Mouse (Mus musculus) hindbrain, embryonic 14.5 days (tissue): ENCODE data around the gene Gpd1l. TPM values are rescaled to one million over a fixed set of nuclear protein-coding genes. Genes with fewer than 3 reads are reported as not detected.

ENCODE experiments used
- ATAC-seq: fragments of 200-750 bp; cut with Nextera tagmentation; 2 replicates; pipeline ENCODE4 v1.8.0; 2017; ENCODE audit warnings: moderate number of reproducible peaks, mild to moderate bottlenecking, moderate TSS enrichment, moderate library complexity; ENCODE audit not compliant: low FRiP score
- DNase-seq: peaks from one replicate; pipeline ENCODE4 v3.0.0-alpha.2; 2015; ENCODE audit warnings: low spot score
- H3K27ac ChIP-seq: fragments of 300-500 bp; sonication (generic); 2 replicates; pipeline ENCODE4 v1.5.1; 2014; ENCODE audit warnings: mild to moderate bottlenecking, moderate library complexity
- H3K27me3 ChIP-seq: fragments of 300-500 bp; sonication (generic); 2 replicates; pipeline ENCODE4 v1.6.1; 2014; ENCODE audit warnings: mild to moderate bottlenecking, low read length, mixed read lengths; ENCODE audit not compliant: control insufficient read depth, insufficient read depth
- H3K36me3 ChIP-seq: fragments of 300-500 bp; sonication (generic); replicated peaks from 2 replicates; pipeline ENCODE4 v1.6.1; 2014; ENCODE audit not compliant: control insufficient read depth, insufficient read depth
- H3K4me1 ChIP-seq: fragments of 300-500 bp; sonication (generic); replicated peaks from 2 replicates; pipeline ENCODE4 v1.6.1; 2014; ENCODE audit warnings: antibody characterized with exemption, low read length, mixed read lengths; ENCODE audit not compliant: control insufficient read depth, insufficient read depth
- H3K4me2 ChIP-seq: fragments of 300-500 bp; sonication (generic); replicated peaks from 2 replicates; pipeline ENCODE4 v1.6.1; 2014; ENCODE audit warnings: mild to moderate bottlenecking, moderate library complexity
- H3K4me3 ChIP-seq: fragments of 300-500 bp; sonication (generic); replicated peaks from 2 replicates; pipeline ENCODE4 v1.5.1; 2014; ENCODE audit warnings: mild to moderate bottlenecking, low read length
- H3K9ac ChIP-seq: fragments of 300-500 bp; sonication (generic); 2 replicates; pipeline ENCODE4 v1.6.1; 2014
- H3K9me3 ChIP-seq: fragments of 300-500 bp; sonication (generic); 2 replicates; pipeline ENCODE4 v1.6.1; 2016; ENCODE audit warnings: low read length; ENCODE audit not compliant: control insufficient read depth
- WGBS: fragments of 180-500 bp; shearing (Covaris S2); extraction: QIAGEN DNeasy Blood & Tissue Kit; methylation state at CpG from one replicate; pipeline ENCODE4 v1.1.7; 2014; 5-methylcytosine and 5-hydroxymethylcytosine counted together
- polyA plus RNA-seq: library from polyadenylated mRNA; unstranded; fragments of >200 nt; fragmentation: Nextera tagmentation; extraction: Ambion mirVana; gene quantifications from 2 replicates; pipeline ENCODE4 v1.2.1, GENCODE M21; 2014

The Gpd1l gene
- polyA plus RNA-seq, 1 experiment from 2014 or later = 21.0 TPM

DNA sequence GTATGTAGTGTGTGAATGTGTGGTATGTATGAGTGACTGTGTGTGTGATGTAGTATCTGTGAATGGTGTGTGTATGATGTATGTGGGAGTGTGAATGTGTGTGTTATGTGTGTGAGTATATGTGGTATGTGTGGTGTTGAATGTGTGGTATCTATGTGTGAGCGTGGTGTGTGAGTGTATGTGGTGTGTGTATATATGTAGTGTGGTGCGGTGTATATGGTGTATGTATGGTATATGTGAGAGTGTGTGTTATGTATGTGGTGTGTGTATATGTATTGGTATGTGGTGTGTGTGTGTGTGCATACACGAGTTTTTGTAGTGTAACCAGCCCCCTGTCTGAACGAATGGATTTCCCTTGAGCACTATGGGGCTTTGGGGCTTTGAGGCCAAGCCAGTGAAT is 48.2 kb downstream of the Gpd1l start:
- no peak overlapping the region for H3K4me3 ChIP-seq
- H3K4me1 ChIP-seq = no peaks in the 10 kb centered on the region
- H3K9ac ChIP-seq = no peak overlapping the region
- H3K27ac ChIP-seq = no peak overlapping the region
- 79% methylated on average over 4 of the region's 4 CpGs for WGBS
- no peaks in the 10 kb centered on the region for H3K9me3 ChIP-seq
- ATAC-seq = no peak
- no peak overlapping the region for H3K4me2 ChIP-seq
- DNase-seq = no peak
- H3K27me3 ChIP-seq = no peaks in the 10 kb centered on the region
- no peaks in the 10 kb centered on the region for H3K36me3 ChIP-seq

- WGBS = 82% methylated on average over 2 of the region's 2 CpGs
- no peaks in the 10 kb centered on the region for H3K4me1 ChIP-seq
- no peak for ATAC-seq
- H3K4me2 ChIP-seq = no peak overlapping the region
- H3K27ac ChIP-seq = no peak overlapping the region
- H3K9ac ChIP-seq = no peak overlapping the region
- no peak overlapping the region for H3K4me3 ChIP-seq
- H3K27me3 ChIP-seq = no peaks in the 10 kb centered on the region
- no peak for DNase-seq
- no peaks in the 10 kb centered on the region for H3K36me3 ChIP-seq
- H3K9me3 ChIP-seq = no peaks in the 10 kb centered on the region
Measured at GRCm38 (mm10) chr9:114881977-114882376, 51.8 kb downstream of the Gpd1l start.

- Histone ChIP-seq H3K9me3 (no peaks in the 10 kb centered on the region), H3K4me3 (no peak overlapping the region), H3K27ac (no peak overlapping the region), H3K27me3 (no peaks in the 10 kb centered on the region), H3K36me3 (no peaks in the 10 kb centered on the region), H3K9ac (no peak overlapping the region), H3K4me1 (no peaks in the 10 kb centered on the region), H3K4me2 (no peak overlapping the region)
- DNase-seq (no peak), ATAC-seq (no peak)
- WGBS = 67% methylated on average over 11 of the region's 11 CpGs
Measured at GRCm38 (mm10) chr9:114855327-114855726, 78.5 kb downstream of the Gpd1l start.

GRCm38 (mm10) chr9:114854686-114855085 is 79.1 kb downstream of the Gpd1l start:
- H3K9me3 ChIP-seq = no peaks in the 10 kb centered on the region
- H3K4me3 ChIP-seq = no peak overlapping the region
- H3K36me3 ChIP-seq = no peaks in the 10 kb centered on the region
- no peaks in the 10 kb centered on the region for H3K27me3 ChIP-seq
- no peak for DNase-seq
- 54% methylated on average over 9 of the region's 9 CpGs for WGBS
- H3K27ac ChIP-seq = no peak overlapping the region
- no peak overlapping the region for H3K9ac ChIP-seq
- H3K4me1 ChIP-seq = no peaks in the 10 kb centered on the region
- ATAC-seq = no peak
- H3K4me2 ChIP-seq = no peak overlapping the region

DNA sequence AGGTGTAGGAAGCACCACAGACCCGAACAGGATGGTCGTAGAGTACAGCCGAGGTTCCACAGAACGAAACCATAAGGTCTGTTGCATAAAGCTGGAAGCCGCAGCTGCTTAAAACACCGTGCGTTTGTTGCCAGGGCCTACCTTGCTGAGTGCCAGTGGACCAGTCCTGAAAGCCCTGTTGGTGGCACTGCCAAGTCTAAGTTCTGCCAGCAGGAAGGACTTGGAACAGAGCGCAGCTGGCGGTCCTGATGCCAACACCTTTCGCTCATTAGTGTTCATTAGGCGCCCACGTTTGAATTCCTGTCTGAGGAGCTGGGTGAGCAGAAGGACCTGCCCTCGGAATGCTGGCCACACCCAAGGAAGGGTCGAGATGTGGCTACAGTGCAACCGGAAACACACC is 80.5 kb downstream of the Gpd1l start:
- Histone ChIP-seq H3K9me3 (no peaks in the 10 kb centered on the region), H3K4me2 (no peak overlapping the region), H3K27ac (no peak overlapping the region), H3K36me3 (no peaks in the 10 kb centered on the region), H3K4me3 (no peak overlapping the region), H3K4me1 (no peaks in the 10 kb centered on the region), H3K9ac (no peak overlapping the region), H3K27me3 (no peaks in the 10 kb centered on the region)
- no peak for ATAC-seq
- WGBS = 84% methylated on average over 15 of the region's 15 CpGs
- DNase-seq = no peak

DNA sequence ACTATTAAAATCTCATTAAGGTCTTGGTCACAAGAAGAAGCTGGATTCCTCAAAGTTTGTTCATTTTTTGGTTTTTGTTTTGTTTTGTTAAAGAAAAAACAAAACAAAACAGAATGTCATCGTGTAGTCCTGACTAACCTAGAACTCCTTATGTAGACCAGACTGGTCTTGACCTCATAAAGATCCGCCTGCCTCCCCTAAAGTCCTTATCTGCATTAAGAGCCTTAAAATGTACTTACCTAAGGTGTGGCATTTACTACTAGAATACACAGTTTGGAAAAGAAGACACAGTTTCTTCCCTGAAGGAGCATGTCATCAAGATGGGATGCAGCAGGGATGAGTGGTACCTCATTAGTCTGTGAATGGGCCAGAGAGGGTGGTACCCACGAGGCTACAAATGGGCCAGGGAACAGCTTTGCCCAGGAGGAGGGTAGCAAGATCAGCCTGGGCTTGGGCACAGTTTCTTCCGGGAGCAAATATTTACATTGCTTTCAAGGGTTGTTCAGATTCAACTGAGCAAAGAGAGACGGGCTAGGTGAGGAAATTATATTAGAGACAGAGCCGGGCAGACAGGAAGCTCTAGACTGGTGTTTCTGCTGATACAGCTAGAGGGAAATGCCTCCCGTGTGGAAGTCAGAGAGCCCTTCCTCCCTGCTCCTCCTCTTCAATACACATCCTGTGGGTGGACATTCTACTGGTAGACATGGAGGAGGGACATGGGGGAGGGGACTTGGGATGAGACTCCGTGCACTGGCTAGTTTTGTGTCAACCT is 82.2 kb downstream of the Gpd1l start:
- 78% methylated on average over 8 of the region's 8 CpGs for WGBS
- Histone ChIP-seq H3K27ac (no peak overlapping the region), H3K9me3 (no peaks in the 10 kb centered on the region), H3K4me3 (no peak overlapping the region), H3K9ac (no peak overlapping the region), H3K27me3 (no peaks in the 10 kb centered on the region), H3K4me1 (no peaks in the 10 kb centered on the region), H3K4me2 (no peak overlapping the region), H3K36me3 (no peaks in the 10 kb centered on the region)
- ATAC-seq (no peak), DNase-seq (no peak)

Other genes starting within 250 kb of the Gpd1l start
- 87.6 and 107 TPM in 2 replicates for gene Dync1li1, start 245.2 kb downstream of the Gpd1l start, polyA plus RNA-seq
- 21.2 and 21.8 TPM in 2 replicates for gene Cmtm6, start 202.9 kb downstream of the Gpd1l start, polyA plus RNA-seq
- gene Cmtm7, start 152.1 kb downstream of the Gpd1l start, polyA plus RNA-seq = 11.9 and 13.7 TPM in 2 replicates
- 10.1 and 14.3 TPM in 2 replicates for gene Cmtm8, start 89.8 kb downstream of the Gpd1l start, polyA plus RNA-seq
- 2.7 and 3.6 TPM in 2 replicates for gene Osbpl10, start 44.6 kb upstream of the Gpd1l start, polyA plus RNA-seq
- 211 and 298 TPM in 2 replicates for gene Rps27rt, start 48.8 kb upstream of the Gpd1l start, polyA plus RNA-seq